Mouse (Mus musculus) mature B cell (primary cell): ENCODE data around the gene Otub2.

Experiments
- in situ Hi-C: fragments of 300-500 bp; cut with MboI; formaldehyde crosslinking; loops from 2 replicates; pipeline ENCODE4 v1.14.3; 2019

Gene Otub2

GRCm38 (mm10) chr12:103371711-103372110 lies 16.8 kb upstream of the Otub2 start:
- in situ Hi-C loops = loop anchor here (10.0 kb wide), 1 partner anchor 227 kb away; no protein-coding TSS in a partner anchor

GRCm38 (mm10) chr12:103373530-103374236 lies 14.8 kb upstream of the Otub2 start:
- in situ Hi-C loops = loop anchor here (10.0 kb wide), 1 partner anchor 229 kb away; no protein-coding TSS in a partner anchor

GRCm38 (mm10) chr12:103376124-103376523 lies 12.4 kb upstream of the Otub2 start:
- in situ Hi-C loops = loop anchor here (10.0 kb wide), 1 partner anchor 231 kb away; no protein-coding TSS in a partner anchor

- in situ Hi-C loops = loop anchor here (10.0 kb wide), 1 partner anchor 232 kb away; no protein-coding TSS in a partner anchor
These were observed 11.7 kb upstream of the Otub2 start for GRCm38 (mm10) chr12:103376774-103377173.

- in situ Hi-C loops = no loop called here
These were observed 8.3 kb upstream of the Otub2 start for GRCm38 (mm10) chr12:103380226-103380625.

GRCm38 (mm10) chr12:103389348-103389727 lies 856 bp downstream of the Otub2 start:
- in situ Hi-C loops = no loop called here

GRCm38 (mm10) chr12:103389982-103390381 lies 1.5 kb downstream of the Otub2 start:
- in situ Hi-C loops = no loop called here

GRCm38 (mm10) chr12:103391098-103391497 lies 2.6 kb downstream of the Otub2 start:
- in situ Hi-C loops = no loop called here

- in situ Hi-C loops = no loop called here
These were observed 5.0 kb downstream of the Otub2 start for GRCm38 (mm10) chr12:103393528-103393927.

GRCm38 (mm10) chr12:103395486-103396275 lies 7.2 kb downstream of the Otub2 start:
- in situ Hi-C loops = no loop called here

GRCm38 (mm10) chr12:103396751-103397150 lies 8.3 kb downstream of the Otub2 start:
- in situ Hi-C loops = no loop called here

- in situ Hi-C loops = no loop called here
These were observed 15.6 kb downstream of the Otub2 start for GRCm38 (mm10) chr12:103404131-103404530.

- in situ Hi-C loops = no loop called here
These were observed 19.2 kb downstream of the Otub2 start, which contains the start of gene 9330161L09Rik for GRCm38 (mm10) chr12:103407720-103408119. TSS of gene 9330161L09Rik (minus strand) at chr12:103407820.

GRCm38 (mm10) chr12:103408144-103408543 lies 19.7 kb downstream of the Otub2 start:
- in situ Hi-C loops = no loop called here

GRCm38 (mm10) chr12:103425016-103425728 lies 36.7 kb downstream of the Otub2 start:
- in situ Hi-C loops = loop anchor here (5.0 kb wide), 1 partner anchor 72 kb away; no protein-coding TSS in a partner anchor

GRCm38 (mm10) chr12:103425729-103426470 lies 37.4 kb downstream of the Otub2 start, which contains the start of gene Ddx24:
TSS of gene Ddx24 (minus strand) at chr12:103425830.
- in situ Hi-C loops = loop anchor here (5.0 kb wide), 1 partner anchor 71 kb away; no protein-coding TSS in a partner anchor

GRCm38 (mm10) chr12:103426710-103427109 lies 38.2 kb downstream of the Otub2 start:
- in situ Hi-C loops = loop anchor here (5.0 kb wide), 1 partner anchor 71 kb away; no protein-coding TSS in a partner anchor

- in situ Hi-C loops = no loop called here
These were observed 44.9 kb downstream of the Otub2 start for GRCm38 (mm10) chr12:103433430-103433829.

- in situ Hi-C loops = no loop called here
These were observed 45.7 kb downstream of the Otub2 start, which contains the start of gene Ifi27 for GRCm38 (mm10) chr12:103433986-103434731. TSS of gene Ifi27 (plus strand) at chr12:103434211.

GRCm38 (mm10) chr12:103434861-103435260 lies 46.4 kb downstream of the Otub2 start:
- in situ Hi-C loops = no loop called here
